Mouse (Mus musculus) embryonic facial prominence, embryonic 13.5 days (tissue): ENCODE data around the gene Gm38100. TPM values are rescaled to one million over a fixed set of nuclear protein-coding genes. Genes with fewer than 3 reads are reported as not detected.
A peak's percentile ranks its signal among the peaks of the same experiment; 100 is the strongest.

Experiments used
- ATAC-seq: fragments of 200-750 bp; cut with Nextera tagmentation; 2 replicates; pipeline ENCODE4 v1.8.0; 2017; ENCODE audit warnings: low read depth; ENCODE audit not compliant: insufficient number of reproducible peaks, insufficient read depth, low FRiP score, low TSS enrichment
- H3K27ac ChIP-seq: fragments of 300-500 bp; sonication (generic); 2 replicates; pipeline ENCODE4 v1.5.1; 2015; ENCODE audit warnings: moderate library complexity, mild to moderate bottlenecking, inconsistent platforms
- H3K27me3 ChIP-seq: fragments of 300-500 bp; sonication (generic); 2 replicates; pipeline ENCODE4 v1.6.1; 2015; ENCODE audit warnings: mild to moderate bottlenecking, inconsistent platforms
- H3K36me3 ChIP-seq: fragments of 300-500 bp; sonication (generic); 2 replicates; pipeline ENCODE4 v1.6.1; 2015; ENCODE audit warnings: mild to moderate bottlenecking, inconsistent platforms
- H3K4me1 ChIP-seq: fragments of 300-500 bp; sonication (generic); 2 replicates; pipeline ENCODE4 v1.6.1; 2015; ENCODE audit warnings: inconsistent platforms
- H3K4me2 ChIP-seq: fragments of 300-500 bp; sonication (generic); 2 replicates; pipeline ENCODE4 v1.6.1; 2015; ENCODE audit warnings: moderate library complexity, mild to moderate bottlenecking, inconsistent platforms
- H3K4me3 ChIP-seq: fragments of 300-500 bp; sonication (generic); 2 replicates; pipeline ENCODE4 v1.5.1; 2015; ENCODE audit warnings: mild to moderate bottlenecking, inconsistent platforms
- H3K9ac ChIP-seq: fragments of 300-500 bp; sonication (generic); 2 replicates; pipeline ENCODE4 v1.6.1; 2015; ENCODE audit warnings: mild to moderate bottlenecking, inconsistent platforms
- H3K9me3 ChIP-seq: fragments of 300-500 bp; sonication (generic); 2 replicates; pipeline ENCODE4 v1.6.1; 2016; ENCODE audit warnings: inconsistent platforms
- WGBS: fragments of 180-500 bp; shearing (Covaris S2); methylation state at CpG from one replicate; pipeline ENCODE4 v1.1.7; 2015; ENCODE audit warnings: mixed read lengths; 5-methylcytosine and 5-hydroxymethylcytosine counted together
- polyA plus RNA-seq: library from polyadenylated mRNA; unstranded; fragments of >200 nt; fragmentation: Nextera tagmentation; extraction: Ambion mirVana; gene quantifications from 2 replicates; pipeline ENCODE4 v1.2.1, GENCODE M21; 2015

Gm38100 gene
- polyA plus RNA-seq, 1 experiment from 2014 or later = 0.11 TPM

- Histone ChIP-seq H3K27ac (no peak overlapping the region), H3K4me1 (no peaks in the 10 kb centered on the region), H3K36me3 (no peaks in the 10 kb centered on the region), H3K4me3 (no peak overlapping the region), H3K9me3 (no peaks in the 10 kb centered on the region), H3K4me2 (no peak overlapping the region), H3K27me3 (no peaks in the 10 kb centered on the region), H3K9ac (no peak overlapping the region)
- WGBS = 46% methylated on average over 7 of the region's 7 CpGs
- no peak for ATAC-seq
Observed at GRCm38 (mm10) chr1:175923848-175924787, 4.0 kb downstream of the Gm38100 start.

GRCm38 (mm10) chr1:175931391-175931790, 11.3 kb downstream of the Gm38100 start:
- H3K4me1 ChIP-seq = peaks cover 3% of the 10 kb centered on the region; the same call in 1 of the 2 replicates

GRCm38 (mm10) chr1:175936282-175936737, 16.2 kb downstream of the Gm38100 start:
- ATAC-seq = no peak
- H3K4me3 ChIP-seq = 0 out of 2 replicates have a peak overlapping the region, but pooled peaks have one; percentile 14

More at GRCm38 (mm10) chr1:175931391-175931790, 11.3 kb downstream of the Gm38100 start:
- Histone ChIP-seq H3K27me3 (no peaks in the 10 kb centered on the region), H3K4me2 (no peak overlapping the region), H3K9me3 (no peaks in the 10 kb centered on the region), H3K4me3 (no peak overlapping the region), H3K27ac (no peak overlapping the region), H3K36me3 (no peaks in the 10 kb centered on the region), H3K9ac (no peak overlapping the region)
- no peak for ATAC-seq
- 91% methylated on average over 5 of the region's 5 CpGs for WGBS

GRCm38 (mm10) chr1:175938731-175939130, 18.6 kb downstream of the Gm38100 start:
- H3K36me3 ChIP-seq = no peaks in the 10 kb centered on the region
- no peak for ATAC-seq
- peaks cover 3% of the 10 kb centered on the region; the same call in 1 of the 2 replicates for H3K4me1 ChIP-seq
- no peak overlapping the region for H3K27ac ChIP-seq
- no peak overlapping the region for H3K4me2 ChIP-seq
- no peaks in the 10 kb centered on the region for H3K27me3 ChIP-seq
- H3K9me3 ChIP-seq = no peaks in the 10 kb centered on the region
- H3K9ac ChIP-seq = no peak overlapping the region
- WGBS = 80% methylated on average over 3 of the region's 3 CpGs
- H3K4me3 ChIP-seq = no peak overlapping the region

More at GRCm38 (mm10) chr1:175936282-175936737, 16.2 kb downstream of the Gm38100 start:
- H3K36me3 ChIP-seq = no peaks in the 10 kb centered on the region
- H3K27me3 ChIP-seq = no peaks in the 10 kb centered on the region
- H3K4me1 ChIP-seq = peaks cover 3% of the 10 kb centered on the region; the same call in 1 of the 2 replicates
- 12% methylated on average over 11 of the region's 11 CpGs for WGBS
- H3K9ac ChIP-seq = 0 out of 2 replicates have a peak overlapping the region, but pooled peaks have one; percentile 55
- no peak overlapping the region for H3K27ac ChIP-seq
- H3K9me3 ChIP-seq = no peaks in the 10 kb centered on the region
- peak overlapping the region; percentile 55 for H3K4me2 ChIP-seq

- H3K4me3 ChIP-seq = no peak overlapping the region
- no peak overlapping the region for H3K27ac ChIP-seq
- H3K4me1 ChIP-seq = no peaks in the 10 kb centered on the region
- WGBS = 90% methylated on average over 7 of the region's 7 CpGs
- no peak overlapping the region for H3K9ac ChIP-seq
- no peaks in the 10 kb centered on the region for H3K27me3 ChIP-seq
- ATAC-seq = no peak
- H3K4me2 ChIP-seq = no peak overlapping the region
- H3K36me3 ChIP-seq = no peaks in the 10 kb centered on the region
- no peaks in the 10 kb centered on the region for H3K9me3 ChIP-seq
Observed at GRCm38 (mm10) chr1:175943168-175943567, 23.0 kb downstream of the Gm38100 start.

- H3K9me3 ChIP-seq = no peaks in the 10 kb centered on the region
- no peak overlapping the region for H3K4me3 ChIP-seq
- H3K4me1 ChIP-seq = peaks cover 9% of the 10 kb centered on the region
- WGBS = 79% methylated on average over 4 of the region's 4 CpGs
- no peak overlapping the region for H3K9ac ChIP-seq
- H3K36me3 ChIP-seq = no peaks in the 10 kb centered on the region
- H3K27ac ChIP-seq = no peak overlapping the region
- no peak overlapping the region for H3K4me2 ChIP-seq
- H3K27me3 ChIP-seq = no peaks in the 10 kb centered on the region
- ATAC-seq = no peak
Observed at GRCm38 (mm10) chr1:175946718-175947315, 26.7 kb downstream of the Gm38100 start.

GRCm38 (mm10) chr1:175950421-175950820, 30.3 kb downstream of the Gm38100 start:
- Histone ChIP-seq H3K27ac (no peak overlapping the region), H3K4me3 (no peak overlapping the region), H3K4me2 (no peak overlapping the region), H3K9me3 (no peaks in the 10 kb centered on the region), H3K9ac (no peak overlapping the region), H3K4me1 (peaks cover 9% of the 10 kb centered on the region), H3K27me3 (no peaks in the 10 kb centered on the region), H3K36me3 (no peaks in the 10 kb centered on the region)
- no peak for ATAC-seq
- WGBS = 24% methylated on average over 3 of the region's 3 CpGs

GRCm38 (mm10) chr1:175950851-175951250, 30.7 kb downstream of the Gm38100 start:
- Histone ChIP-seq H3K4me3 (no peak overlapping the region), H3K36me3 (no peaks in the 10 kb centered on the region), H3K27me3 (no peaks in the 10 kb centered on the region), H3K4me2 (no peak overlapping the region), H3K9ac (no peak overlapping the region), H3K4me1 (peaks cover 9% of the 10 kb centered on the region), H3K9me3 (no peaks in the 10 kb centered on the region), H3K27ac (no peak overlapping the region)
- 77% methylated on average over 2 of the region's 2 CpGs for WGBS
- no peak for ATAC-seq

GRCm38 (mm10) chr1:175961786-175962185, 41.7 kb downstream of the Gm38100 start:
- H3K9ac ChIP-seq = no peak overlapping the region
- ATAC-seq = no peak
- no peaks in the 10 kb centered on the region for H3K36me3 ChIP-seq
- H3K4me2 ChIP-seq = no peak overlapping the region
- no peaks in the 10 kb centered on the region for H3K27me3 ChIP-seq
- H3K4me3 ChIP-seq = no peak overlapping the region
- WGBS = 92% methylated on average over 2 of the region's 2 CpGs
- H3K4me1 ChIP-seq = no peaks in the 10 kb centered on the region
- no peaks in the 10 kb centered on the region for H3K9me3 ChIP-seq
- no peak overlapping the region for H3K27ac ChIP-seq

GRCm38 (mm10) chr1:175967004-175967745, 47.0 kb downstream of the Gm38100 start:
- Histone ChIP-seq H3K27me3 (no peaks in the 10 kb centered on the region), H3K4me1 (no peaks in the 10 kb centered on the region), H3K4me3 (no peak overlapping the region), H3K9ac (no peak overlapping the region), H3K4me2 (no peak overlapping the region), H3K27ac (no peak overlapping the region), H3K36me3 (no peaks in the 10 kb centered on the region), H3K9me3 (no peaks in the 10 kb centered on the region)
- 91% methylated on average over 4 of the region's 5 CpGs for WGBS
- ATAC-seq = no peak

GRCm38 (mm10) chr1:175970710-175971109, 50.6 kb downstream of the Gm38100 start:
- H3K4me2 ChIP-seq = no peak overlapping the region
- H3K9ac ChIP-seq = no peak overlapping the region
- no peaks in the 10 kb centered on the region for H3K36me3 ChIP-seq
- 68% methylated on average over 5 of the region's 5 CpGs for WGBS
- no peak overlapping the region for H3K27ac ChIP-seq
- H3K4me1 ChIP-seq = no peaks in the 10 kb centered on the region
- no peaks in the 10 kb centered on the region for H3K27me3 ChIP-seq
- no peaks in the 10 kb centered on the region for H3K9me3 ChIP-seq
- no peak for ATAC-seq
- no peak overlapping the region for H3K4me3 ChIP-seq
